Mouse (Mus musculus): ENCODE measurements around the gene Rps8. TPM values are rescaled to one million over a fixed set of nuclear protein-coding genes. Genes with fewer than 3 reads are reported as not detected.
A peak's percentile ranks its signal among the peaks of the same experiment; 100 is the strongest.

The Rps8 gene
- polyA plus RNA-seq, 1 experiment from 2014 or later: 618 TPM

- ATAC-seq (ENCODE audit: low FRiP score): no peak
- H3K4me3 ChIP-seq: no peak overlapping the region
- 0 out of 2 replicates have a peak, but pooled peaks cover 4% of the 10 kb centered on the region for H3K27me3 ChIP-seq
- 93% methylated on average over 13 of the region's 13 CpGs for WGBS
- peaks cover 21% of the 10 kb centered on the region for H3K36me3 ChIP-seq
- no peaks in the 10 kb centered on the region for H3K4me1 ChIP-seq
- no peak overlapping the region for H3K9ac ChIP-seq
- no peak overlapping the region for H3K4me2 ChIP-seq (replicated peaks)
- H3K27ac ChIP-seq: no peak overlapping the region
- no peaks in the 10 kb centered on the region for H3K9me3 ChIP-seq (replicated peaks)
Observed at GRCm38 (mm10) chr4:117145248-117145647, 10.8 kb downstream of the Rps8 start.

GRCm38 (mm10) chr4:117143023-117143422 lies 13.0 kb downstream of the Rps8 start:
- peaks cover 1% of the 10 kb centered on the region; the same call in 1 of the 2 replicates for H3K36me3 ChIP-seq
- no peak overlapping the region for H3K9ac ChIP-seq
- no peak overlapping the region for H3K27ac ChIP-seq
- 0 out of 2 replicates have a peak, but pooled peaks cover 4% of the 10 kb centered on the region for H3K27me3 ChIP-seq
- H3K9me3 ChIP-seq (replicated peaks): no peaks in the 10 kb centered on the region
- 62% methylated on average over 7 of the region's 7 CpGs for WGBS
- no peaks in the 10 kb centered on the region for H3K4me1 ChIP-seq
- no peak overlapping the region for H3K4me2 ChIP-seq (replicated peaks)
- ATAC-seq (ENCODE audit: low FRiP score): no peak
- no peak overlapping the region for H3K4me3 ChIP-seq

GRCm38 (mm10) chr4:117140613-117141012 lies 15.4 kb downstream of the Rps8 start:
- H3K4me2 ChIP-seq (replicated peaks): no peak overlapping the region
- H3K36me3 ChIP-seq: no peaks in the 10 kb centered on the region
- no peak overlapping the region for H3K27ac ChIP-seq
- no peaks in the 10 kb centered on the region; the same call in 1 of the 2 replicates for H3K4me1 ChIP-seq
- H3K4me3 ChIP-seq: no peak overlapping the region
- H3K9ac ChIP-seq: no peak overlapping the region
- 0 out of 2 replicates have a peak, but pooled peaks cover 4% of the 10 kb centered on the region for H3K27me3 ChIP-seq
- ATAC-seq (ENCODE audit: low FRiP score): no peak
- H3K9me3 ChIP-seq (replicated peaks): no peaks in the 10 kb centered on the region
- 51% methylated on average over 4 of the region's 4 CpGs for WGBS

GRCm38 (mm10) chr4:117139217-117139612 lies 16.8 kb downstream of the Rps8 start:
- no peak overlapping the region for H3K4me3 ChIP-seq
- H3K9me3 ChIP-seq (replicated peaks): no peaks in the 10 kb centered on the region
- no peak for ATAC-seq (ENCODE audit: low FRiP score)
- no peaks in the 10 kb centered on the region for H3K36me3 ChIP-seq
- WGBS: 0% methylated on average over 2 of the region's 2 CpGs
- H3K27me3 ChIP-seq: 0 out of 2 replicates have a peak, but pooled peaks cover 4% of the 10 kb centered on the region
- no peak overlapping the region for H3K27ac ChIP-seq
- no peak overlapping the region for H3K4me2 ChIP-seq (replicated peaks)
- H3K4me1 ChIP-seq: peaks cover 3% of the 10 kb centered on the region
- H3K9ac ChIP-seq: no peak overlapping the region

- no peak for ATAC-seq (ENCODE audit: low FRiP score)
- no peaks in the 10 kb centered on the region for H3K36me3 ChIP-seq
- H3K27ac ChIP-seq: no peak overlapping the region
- H3K4me2 ChIP-seq (replicated peaks): no peak overlapping the region
- no peak overlapping the region for H3K9ac ChIP-seq
- WGBS: 70% methylated on average over 16 of the region's 17 CpGs
- 0 out of 2 replicates have a peak, but pooled peaks cover 4% of the 10 kb centered on the region for H3K27me3 ChIP-seq
- H3K9me3 ChIP-seq (replicated peaks): no peaks in the 10 kb centered on the region
- H3K4me1 ChIP-seq: peaks cover 5% of the 10 kb centered on the region
- H3K4me3 ChIP-seq: no peak overlapping the region
Observed at GRCm38 (mm10) chr4:117138295-117139216, 17.5 kb downstream of the Rps8 start.

GRCm38 (mm10) chr4:117136034-117136433 lies 20.0 kb downstream of the Rps8 start:
- Histone ChIP-seq H3K9me3 (replicated peaks) (no peaks in the 10 kb centered on the region), H3K27ac (no peak overlapping the region), H3K9ac (no peak overlapping the region), H3K4me1 (peaks cover 23% of the 10 kb centered on the region), H3K36me3 (no peaks in the 10 kb centered on the region), H3K4me3 (no peak overlapping the region), H3K4me2 (replicated peaks) (no peak overlapping the region), H3K27me3 (0 out of 2 replicates have a peak, but pooled peaks cover 11% of the 10 kb centered on the region)
- WGBS: 20% methylated on average over 8 of the region's 8 CpGs
- no peak for ATAC-seq (ENCODE audit: low FRiP score)

- 0 out of 2 replicates have a peak, but pooled peaks cover 11% of the 10 kb centered on the region for H3K27me3 ChIP-seq
- no peak for ATAC-seq (ENCODE audit: low FRiP score)
Observed at GRCm38 (mm10) chr4:117134601-117134995, 21.4 kb downstream of the Rps8 start.

GRCm38 (mm10) chr4:117133817-117134600 lies 22.0 kb downstream of the Rps8 start, which contains the start of gene Plk3:
Gene Plk3 (minus strand): TSS chr4:117133963.
- Histone ChIP-seq H3K4me2 (replicated peaks) (peak within 1 kb of the TSS; percentile 82), H3K9me3 (replicated peaks) (no peaks in the 10 kb centered on the region), H3K4me3 (peak within 1 kb of the TSS; percentile 83), H3K36me3 (peaks cover 9% of the 10 kb centered on the region), H3K27me3 (0 out of 2 replicates have a peak, but pooled peaks cover 11% of the 10 kb centered on the region), H3K9ac (peak within 1 kb of the TSS; percentile 84), H3K4me1 (peaks cover 35% of the 10 kb centered on the region), H3K27ac (peak within 1 kb of the TSS; percentile 79)
- WGBS: 3% methylated on average over 36 of the region's 48 CpGs
- ATAC-seq (ENCODE audit: low FRiP score): peak; percentile 87

More at GRCm38 (mm10) chr4:117134601-117134995, 21.4 kb downstream of the Rps8 start:
- Histone ChIP-seq H3K4me1 (peaks cover 35% of the 10 kb centered on the region), H3K9ac (no peak overlapping the region), H3K4me3 (0 out of 2 replicates have a peak overlapping the region, but pooled peaks have one; percentile 83), H3K36me3 (peaks cover 4% of the 10 kb centered on the region), H3K4me2 (replicated peaks) (peak overlapping the region; percentile 82), H3K9me3 (replicated peaks) (no peaks in the 10 kb centered on the region), H3K27ac (no peak overlapping the region)
- WGBS: 39% methylated on average over 2 of the region's 2 CpGs

GRCm38 (mm10) chr4:117133366-117133796 lies 22.7 kb downstream of the Rps8 start:
- peaks cover 35% of the 10 kb centered on the region for H3K4me1 ChIP-seq

GRCm38 (mm10) chr4:117132794-117133143 lies 23.3 kb downstream of the Rps8 start:
- H3K27me3 ChIP-seq: 0 out of 2 replicates have a peak, but pooled peaks cover 11% of the 10 kb centered on the region
- H3K27ac ChIP-seq: 0 out of 2 replicates have a peak overlapping the region, but pooled peaks have one; percentile 68
- no peak for ATAC-seq (ENCODE audit: low FRiP score)
- H3K36me3 ChIP-seq: peaks cover 21% of the 10 kb centered on the region
- no peaks in the 10 kb centered on the region for H3K9me3 ChIP-seq (replicated peaks)
- peaks cover 35% of the 10 kb centered on the region for H3K4me1 ChIP-seq
- WGBS: 3% methylated on average over 11 of the region's 11 CpGs
- peak overlapping the region; percentile 82 for H3K4me2 ChIP-seq (replicated peaks)
- H3K9ac ChIP-seq: peak overlapping the region; percentile 84
- peak overlapping the region; percentile 83 for H3K4me3 ChIP-seq

More at GRCm38 (mm10) chr4:117133366-117133796, 22.7 kb downstream of the Rps8 start:
- H3K4me3 ChIP-seq: peak overlapping the region; percentile 83
- peak overlapping the region; percentile 84 for H3K9ac ChIP-seq
- H3K36me3 ChIP-seq: peaks cover 15% of the 10 kb centered on the region
- peak; percentile 48 for ATAC-seq (ENCODE audit: low FRiP score)
- H3K27me3 ChIP-seq: 0 out of 2 replicates have a peak, but pooled peaks cover 11% of the 10 kb centered on the region
- H3K4me2 ChIP-seq (replicated peaks): peak overlapping the region; percentile 82
- peak overlapping the region; percentile 79 for H3K27ac ChIP-seq
- no peaks in the 10 kb centered on the region for H3K9me3 ChIP-seq (replicated peaks)
- WGBS: under 1% methylated on average over 42 of the region's 42 CpGs

GRCm38 (mm10) chr4:117131890-117132793 lies 23.9 kb downstream of the Rps8 start:
- H3K4me1 ChIP-seq: peaks cover 35% of the 10 kb centered on the region
- no peaks in the 10 kb centered on the region for H3K9me3 ChIP-seq (replicated peaks)
- WGBS: 4% methylated on average over 7 of the region's 7 CpGs
- ATAC-seq (ENCODE audit: low FRiP score): peak; percentile 70
- 0 out of 2 replicates have a peak, but pooled peaks cover 11% of the 10 kb centered on the region for H3K27me3 ChIP-seq
- peak overlapping the region; percentile 84 for H3K9ac ChIP-seq
- peak overlapping the region; percentile 83 for H3K4me3 ChIP-seq
- peak overlapping the region; percentile 82 for H3K4me2 ChIP-seq (replicated peaks)
- H3K27ac ChIP-seq: peak overlapping the region; percentile 68
- peaks cover 22% of the 10 kb centered on the region for H3K36me3 ChIP-seq
